Comparison of ENCODE assay signal across 29 mouse cellular contexts in genomic region chr1:52176999-52177398, GRCm38 (mm10). TPM values are rescaled to one million over a fixed set of nuclear protein-coding genes. Genes with fewer than 3 reads are reported as not detected.
DNase-seq lines count a peak whose midpoint lies in the region; ATAC-seq and TF ChIP-seq lines count a peak whose summit lies in the region.
"Had no signal": no experiment of that assay in that cellular context is flagged by ENCODE, and none has a peak within 500 bp of the region (broad histone marks: within the 10 kb centered on the region; RNA-seq: fewer than 3 reads in every experiment).

No protein-coding gene starts in this region.

- no peak overlapping the region for H3K4me2 ChIP-seq in kidney, embryonic 15.5 days
- H3K4me2 ChIP-seq in liver, embryonic 12.5 days = no peak overlapping the region
- no peak overlapping the region for H3K4me2 ChIP-seq in limb, embryonic 12.5 days
- H3K4me2 ChIP-seq: embryonic facial prominence, embryonic 12.5 days; hindbrain, embryonic 14.5 days; lung, embryonic 14.5 days; midbrain, embryonic 11.5 days had no signal

- no peaks in the 10 kb centered on the region for H3K27me3 ChIP-seq in cerebellum, adult 2 months (ENCODE audit: control insufficient read depth, insufficient read depth, low read length)
- H3K27me3 ChIP-seq in kidney, adult 2 months (replicated peaks; ENCODE audit: control insufficient read depth, insufficient read depth, low read length) = no peaks in the 10 kb centered on the region
- no peaks in the 10 kb centered on the region for H3K27me3 ChIP-seq in kidney, embryonic 15.5 days
- H3K27me3 ChIP-seq in liver, adult 2 months (ENCODE audit: control insufficient read depth, insufficient read depth, low read length) = no peaks in the 10 kb centered on the region
- no peaks in the 10 kb centered on the region for H3K27me3 ChIP-seq in liver, embryonic 12.5 days (replicated peaks)
- no peaks in the 10 kb centered on the region for H3K27me3 ChIP-seq in limb, embryonic 12.5 days
- H3K27me3 ChIP-seq: embryonic facial prominence, embryonic 12.5 days had no signal

- no peak overlapping the region for H3K9ac ChIP-seq in kidney, embryonic 15.5 days
- H3K9ac ChIP-seq in liver, adult 2 months (ENCODE audit: low read depth, low read length) = no peak overlapping the region
- H3K9ac ChIP-seq in liver, embryonic 12.5 days = no peak overlapping the region
- H3K9ac ChIP-seq in limb, embryonic 12.5 days (replicated peaks) = no peak overlapping the region
- H3K9ac ChIP-seq: embryonic facial prominence, embryonic 12.5 days; hindbrain, embryonic 14.5 days; liver, embryonic 14.5 days; lung, embryonic 14.5 days had no signal

- 0 out of 2 replicates have a peak overlapping the region, but pooled peaks have one; percentile 36 for H3K27ac ChIP-seq in cerebellum, adult 2 months (ENCODE audit: insufficient read depth, low read length)
- no peak overlapping the region for H3K27ac ChIP-seq in kidney, adult 2 months (ENCODE audit: insufficient read depth, low read depth, low read length)
- no peak overlapping the region for H3K27ac ChIP-seq in kidney, embryonic 15.5 days
- H3K27ac ChIP-seq in liver, adult 2 months (replicated peaks; ENCODE audit: insufficient read depth, low read depth, low read length) = no peak overlapping the region
- H3K27ac ChIP-seq in liver, embryonic 12.5 days = no peak overlapping the region
- H3K27ac ChIP-seq in limb, embryonic 12.5 days = peak overlapping the region; percentile 73
- H3K27ac ChIP-seq: embryonic facial prominence, embryonic 12.5 days; heart, embryonic 10.5 days; hindbrain, embryonic 14.5 days; layer of hippocampus, adult 2 months; left cerebral cortex, adult 2 months; liver, embryonic 14.5 days; stomach, postnatal 0 days had no signal

- no peaks in the 10 kb centered on the region for H3K79me2 ChIP-seq in liver, adult 2 months (ENCODE audit: control insufficient read depth, insufficient read depth, low read length)

- ATAC-seq in kidney, embryonic 15.5 days (replicated peaks; ENCODE audit: low FRiP score) = no peak
- no peak for ATAC-seq in liver, embryonic 12.5 days
- ATAC-seq in limb, embryonic 12.5 days (ENCODE audit: insufficient number of reproducible peaks, insufficient read depth, low FRiP score, low TSS enrichment, low read depth) = no peak
- ATAC-seq: forebrain, embryonic 14.5 days; inflammation-experienced regulatory T-cells, adult 6 months; midbrain, embryonic 16.5 days had no signal

- DNase-seq in cerebellum, adult 2 months = no peak
- no peak for DNase-seq in cerebellum, adult 9-11 months
- peak; percentile 79 for DNase-seq in kidney, adult 2 months
- peak; percentile 33 for DNase-seq in liver, adult 2 months (ENCODE audit: extremely low read depth, low read depth, low spot score)
- DNase-seq in adrenal gland, adult 18-20 months (ENCODE audit: low spot score in 2 of 2) = no peak
- DNase-seq: adrenal gland, postnatal 10 days; cerebellum, adult 9-10 months; embryo, embryonic 11 days; gastrocnemius, postnatal 10 days; heart, postnatal 36 days; lung, embryonic 14.5 days; spleen, adult 18-20 months; thymus, adult 18-20 months; thymus, postnatal 25 days had no signal

- H3K36me3 ChIP-seq in kidney, adult 2 months (ENCODE audit: control insufficient read depth, insufficient read depth, low read length) = no peaks in the 10 kb centered on the region
- no peaks in the 10 kb centered on the region for H3K36me3 ChIP-seq in kidney, embryonic 15.5 days
- H3K36me3 ChIP-seq in liver, adult 2 months (ENCODE audit: control insufficient read depth, insufficient read depth, low read length) = no peaks in the 10 kb centered on the region
- peaks cover 5% of the 10 kb centered on the region; the same call in 1 of the 2 replicates for H3K36me3 ChIP-seq in liver, embryonic 12.5 days
- no peaks in the 10 kb centered on the region for H3K36me3 ChIP-seq in limb, embryonic 12.5 days
- H3K36me3 ChIP-seq: embryonic facial prominence, embryonic 12.5 days; heart, embryonic 10.5 days had no signal

- whole genome bisulfite sequencing in cerebellum, adult 2 months = 43% methylated on average over 2 of the region's 2 CpGs
- 51% methylated on average over 2 of the region's 2 CpGs for WGBS in kidney, adult 2 months
- 77% methylated on average over 2 of the region's 2 CpGs for whole genome bisulfite sequencing in kidney, embryonic 15.5 days
- WGBS in liver, adult 2 months = 47% methylated on average over 2 of the region's 2 CpGs
- 59% methylated on average over 2 of the region's 2 CpGs for WGBS in liver, embryonic 12.5 days (ENCODE audit: insufficient replicate concordance)
- 60% methylated on average over 2 of the region's 2 CpGs for WGBS in limb, embryonic 12.5 days

- H3K4me1 ChIP-seq in cerebellum, adult 2 months (ENCODE audit: control insufficient read depth, insufficient read depth, low read length) = peaks cover 8% of the 10 kb centered on the region
- H3K4me1 ChIP-seq in kidney, adult 2 months (ENCODE audit: control insufficient read depth, insufficient read depth, low read length) = peaks cover 4% of the 10 kb centered on the region; the same call in 1 of the 2 replicates
- H3K4me1 ChIP-seq in kidney, embryonic 15.5 days = no peaks in the 10 kb centered on the region
- no peaks in the 10 kb centered on the region for H3K4me1 ChIP-seq in liver, adult 2 months (ENCODE audit: control insufficient read depth, insufficient read depth, low read length)
- H3K4me1 ChIP-seq in liver, embryonic 12.5 days = no peaks in the 10 kb centered on the region
- peaks cover 20% of the 10 kb centered on the region for H3K4me1 ChIP-seq in limb, embryonic 12.5 days (replicated peaks)
- H3K4me1 ChIP-seq: embryonic facial prominence, embryonic 12.5 days; heart, embryonic 10.5 days had no signal

- no peak for TF ChIP-seq POLR2A in cerebellum, adult 2 months (IDR thresholded peaks at IDR 0.05; ENCODE audit: borderline replicate concordance, insufficient read depth, low read length)
- TF ChIP-seq POLR2A in kidney, adult 2 months (IDR thresholded peaks at IDR 0.05; ENCODE audit: low read depth, low read length) = no peak
- TF ChIP-seq POLR2A in liver, adult 2 months (IDR thresholded peaks at IDR 0.05; ENCODE audit: extremely low read depth, insufficient read depth, low read length) = no peak

- no peaks in the 10 kb centered on the region for H3K9me3 ChIP-seq in kidney, embryonic 15.5 days (replicated peaks)
- no peaks in the 10 kb centered on the region for H3K9me3 ChIP-seq in liver, embryonic 12.5 days (replicated peaks)
- H3K9me3 ChIP-seq in limb, embryonic 12.5 days = no peaks in the 10 kb centered on the region
- H3K9me3 ChIP-seq: embryonic facial prominence, embryonic 12.5 days; G1E; heart, embryonic 10.5 days had no signal

- TF ChIP-seq CTCF in cerebellum, adult 2 months (IDR thresholded peaks at IDR 0.05; ENCODE audit: borderline replicate concordance, insufficient read depth, low read depth, low read length) = no peak
- TF ChIP-seq CTCF in kidney, adult 2 months (conservative IDR thresholded peaks at IDR 0.05; ENCODE audit: insufficient read depth, insufficient read length, low read depth, low read length) = no peak
- no peak for TF ChIP-seq CTCF in liver, adult 2 months (IDR thresholded peaks at IDR 0.05; ENCODE audit: low read depth, low read length)

- H3K4me3 ChIP-seq in cerebellum, adult 2 months (replicated peaks; ENCODE audit: insufficient read depth, low read depth, low read length) = no peak overlapping the region
- H3K4me3 ChIP-seq in kidney, adult 2 months (ENCODE audit: insufficient read depth, low read depth, low read length) = no peak overlapping the region
- no peak overlapping the region for H3K4me3 ChIP-seq in kidney, embryonic 15.5 days (replicated peaks)
- no peak overlapping the region for H3K4me3 ChIP-seq in liver, adult 2 months (ENCODE audit: insufficient read depth, low read depth, low read length)
- no peak overlapping the region for H3K4me3 ChIP-seq in liver, embryonic 12.5 days
- H3K4me3 ChIP-seq in limb, embryonic 12.5 days (replicated peaks) = no peak overlapping the region
- H3K4me3 ChIP-seq: embryonic facial prominence, embryonic 12.5 days; heart, embryonic 10.5 days; layer of hippocampus, adult 2 months; left cerebral cortex, adult 2 months had no signal

RNA-seq across cellular contexts. Expression of gene Gls, which starts 56.0 kb away (rescaled TPM):
- 234 and 248 TPM in 2 replicates for polyA plus RNA-seq in cerebellum, adult 2 months (2012; rRNA removed)
- 55.0 and 62.9 TPM in 2 replicates for polyA plus RNA-seq in kidney, adult 2 months (2012; rRNA removed)
- 23.4 and 28.6 TPM in 2 replicates for polyA plus RNA-seq in kidney, embryonic 15.5 days (2015; fragmentation: Nextera tagmentation; extraction: Ambion mirVana)
- 10.5 and 20.8 TPM in 2 replicates for total RNA-seq in liver, adult 2 months (2014; rRNA removed)
- 1.0 and 1.2 TPM in 2 replicates for polyA plus RNA-seq in liver, adult 2 months (2012; rRNA removed)
- polyA plus RNA-seq in liver, embryonic 12.5 days (2016; fragmentation: Nextera tagmentation; extraction: Ambion mirVana) = 16.3 and 19.0 TPM in 2 replicates
- polyA plus RNA-seq in limb, embryonic 12.5 days (2016; fragmentation: Nextera tagmentation; extraction: Ambion mirVana) = 33.5 and 35.6 TPM in 2 replicates
- total RNA-seq in adrenal gland, adult 18-20 months (2021) = 100 to 1,000 TPM in 1 of 2 experiments, 10 to 100 TPM in 1; 88.3 to 101 TPM

RNA-seq across cellular contexts. Expression of gene Stat1, which starts 57.8 kb away (rescaled TPM):
- polyA plus RNA-seq in cerebellum, adult 2 months (2012; rRNA removed) = 25.1 TPM in 2 replicates
- polyA plus RNA-seq in kidney, adult 2 months (2012; rRNA removed) = 35.0 and 40.8 TPM in 2 replicates
- 18.8 and 20.4 TPM in 2 replicates for polyA plus RNA-seq in kidney, embryonic 15.5 days (2015; fragmentation: Nextera tagmentation; extraction: Ambion mirVana)
- total RNA-seq in liver, adult 2 months (2014; rRNA removed) = 82.8 and 87.4 TPM in 2 replicates
- polyA plus RNA-seq in liver, adult 2 months (2012; rRNA removed) = 37.0 and 54.3 TPM in 2 replicates
- 15.2 and 17.0 TPM in 2 replicates for polyA plus RNA-seq in liver, embryonic 12.5 days (2016; fragmentation: Nextera tagmentation; extraction: Ambion mirVana)
- 15.9 and 16.2 TPM in 2 replicates for polyA plus RNA-seq in limb, embryonic 12.5 days (2016; fragmentation: Nextera tagmentation; extraction: Ambion mirVana)
- 100 to 1,000 TPM in 1 of 2 experiments, 10 to 100 TPM in 1; 93.0 to 102 TPM for total RNA-seq in adrenal gland, adult 18-20 months (2021)

Comparison
In these comparisons a context has a peak if more than half of its experiments do, and no peak if none do; other contexts are left out.
1. DNase-seq: peak in kidney, adult 2 months (single experiment) and liver, adult 2 months (single experiment); none in cerebellum, adult 2 months (0 of 2), cerebellum, adult 9-11 months (single experiment) and adrenal gland, adult 18-20 months (0 of 2).
2. H3K27ac ChIP-seq: peak in cerebellum, adult 2 months (single experiment) and limb, embryonic 12.5 days (single experiment); none in kidney, adult 2 months (single experiment), kidney, embryonic 15.5 days (single experiment), liver, adult 2 months (single experiment) and liver, embryonic 12.5 days (single experiment).